Mouse (Mus musculus): ENCODE data around the gene Hoxa7. TPM values are rescaled to one million over a fixed set of nuclear protein-coding genes. Genes with fewer than 3 reads are reported as not detected.

Gene Hoxa7
- polyA plus RNA-seq, 1 experiment: 2.5 TPM

DNA sequence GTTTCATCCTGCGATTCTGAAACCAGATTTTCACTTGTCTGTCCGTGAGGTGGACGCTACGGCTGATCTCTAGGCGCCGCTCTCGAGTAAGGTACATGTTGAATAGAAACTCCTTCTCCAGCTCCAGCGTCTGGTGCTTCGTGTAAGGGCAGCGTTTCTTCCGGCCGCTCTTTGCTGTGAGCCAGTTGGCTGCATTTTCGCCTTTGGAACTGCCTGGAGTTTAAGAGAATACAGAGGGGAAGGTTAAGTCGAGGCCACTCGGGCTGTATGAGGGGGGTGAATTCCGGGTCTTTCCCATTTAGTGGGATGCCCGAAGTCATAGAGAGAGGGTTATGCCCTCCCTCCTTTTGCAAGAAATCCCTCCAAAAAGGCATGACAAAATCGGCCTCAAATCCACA, 10.9 kb upstream of the Hoxa7 start:
- no peaks in the 10 kb centered on the region; the same call in 1 of the 2 replicates for H3K4me1 ChIP-seq (ENCODE audit: control insufficient read depth, insufficient read depth, insufficient read length, low read length)
- no peak overlapping the region for H3K27ac ChIP-seq (ENCODE audit: insufficient read depth, low read depth, low read length)
- H3K36me3 ChIP-seq (ENCODE audit: control insufficient read depth, insufficient read depth, low read length): no peaks in the 10 kb centered on the region
- TF ChIP-seq CTCF (IDR thresholded peaks at IDR 0.05; ENCODE audit: extremely low read depth, insufficient read length, insufficient replicate concordance, low read depth, low read length) (no peak), POLR2A (IDR thresholded peaks at IDR 0.05; ENCODE audit: low read depth, low read length) (no peak)
- H3K27me3 ChIP-seq (ENCODE audit: control insufficient read depth, insufficient read depth, low read length): peaks cover 86% of the 10 kb centered on the region
- WGBS: 1% methylated on average over 18 of the region's 18 CpGs
- H3K4me3 ChIP-seq (ENCODE audit: low read depth, low read length): no peak overlapping the region

GRCm38 (mm10) chr6:52231885-52232567, 10.4 kb upstream of the Hoxa7 start:
- peaks cover 87% of the 10 kb centered on the region for H3K27me3 ChIP-seq (ENCODE audit: control insufficient read depth, insufficient read depth, low read length)
- H3K4me1 ChIP-seq (ENCODE audit: control insufficient read depth, insufficient read depth, insufficient read length, low read length): no peaks in the 10 kb centered on the region; the same call in 1 of the 2 replicates
- no peaks in the 10 kb centered on the region for H3K36me3 ChIP-seq (ENCODE audit: control insufficient read depth, insufficient read depth, low read length)
- no peak for TF ChIP-seq POLR2A (IDR thresholded peaks at IDR 0.05; ENCODE audit: low read depth, low read length)
- no peak for TF ChIP-seq CTCF (IDR thresholded peaks at IDR 0.05; ENCODE audit: extremely low read depth, insufficient read length, insufficient replicate concordance, low read depth, low read length)
- 4% methylated on average over 18 of the region's 18 CpGs for WGBS
- H3K4me3 ChIP-seq (ENCODE audit: low read depth, low read length): no peak overlapping the region
- no peak overlapping the region for H3K27ac ChIP-seq (ENCODE audit: insufficient read depth, low read depth, low read length)

DNA sequence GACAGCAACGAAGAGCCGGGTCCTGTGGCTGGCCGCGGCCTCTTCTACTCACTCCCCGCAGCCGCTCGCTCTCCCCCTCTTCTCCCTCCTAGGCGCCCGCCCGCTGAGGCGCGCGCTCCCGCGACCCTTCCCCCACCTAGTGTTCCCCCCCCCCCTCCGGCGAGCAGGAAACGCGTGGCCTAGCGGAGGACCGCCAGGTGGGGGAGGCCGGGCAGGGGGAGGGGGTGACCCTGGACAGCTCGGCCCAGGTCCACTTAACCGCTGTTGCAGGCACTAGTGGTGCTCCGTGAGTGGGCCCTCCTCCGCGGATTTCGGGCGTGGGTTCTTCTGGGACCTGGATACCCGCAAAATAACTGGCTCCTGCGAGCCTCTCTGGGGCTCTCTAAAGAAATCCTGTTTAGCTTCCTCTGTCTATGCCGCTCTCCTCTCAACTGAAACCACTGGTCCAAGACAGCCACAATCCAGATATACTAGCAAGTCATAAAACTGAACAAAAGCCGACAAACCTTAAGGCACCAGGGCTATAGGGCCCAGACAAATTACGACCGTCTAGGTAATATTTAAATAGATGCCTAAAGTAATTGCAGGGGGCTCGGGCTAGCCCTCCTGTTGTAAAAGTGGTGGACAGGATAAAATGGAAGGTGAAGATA, 9.0 kb upstream of the Hoxa7 start, which contains the start of gene Hoxa9:
Gene Hoxa9, minus strand, starts transcription at position 574 of the 650 bp plus-strand sequence.
- Histone ChIP-seq H3K36me3 (ENCODE audit: control insufficient read depth, insufficient read depth, low read length) (no peaks in the 10 kb centered on the region), H3K4me3 (ENCODE audit: low read depth, low read length) (no peak within 1 kb of the TSS), H3K27me3 (ENCODE audit: control insufficient read depth, insufficient read depth, low read length) (peaks cover 92% of the 10 kb centered on the region), H3K4me1 (ENCODE audit: control insufficient read depth, insufficient read depth, insufficient read length, low read length) (peaks cover 4% of the 10 kb centered on the region; the same call in 1 of the 2 replicates), H3K27ac (ENCODE audit: insufficient read depth, low read depth, low read length) (no peak within 1 kb of the TSS)
- no peak for TF ChIP-seq CTCF (IDR thresholded peaks at IDR 0.05; ENCODE audit: extremely low read depth, insufficient read length, insufficient replicate concordance, low read depth, low read length)
- TF ChIP-seq POLR2A (IDR thresholded peaks at IDR 0.05; ENCODE audit: low read depth, low read length): no peak
- WGBS: 4% methylated on average over 23 of the region's 36 CpGs

- Histone ChIP-seq H3K4me3 (ENCODE audit: low read depth, low read length) (no peak overlapping the region), H3K36me3 (ENCODE audit: control insufficient read depth, insufficient read depth, low read length) (no peaks in the 10 kb centered on the region), H3K27ac (ENCODE audit: insufficient read depth, low read depth, low read length) (no peak overlapping the region), H3K27me3 (ENCODE audit: control insufficient read depth, insufficient read depth, low read length) (peaks cover 92% of the 10 kb centered on the region), H3K4me1 (ENCODE audit: control insufficient read depth, insufficient read depth, insufficient read length, low read length) (peaks cover 4% of the 10 kb centered on the region; the same call in 1 of the 2 replicates)
- WGBS: 4% methylated on average over 44 of the region's 44 CpGs
- TF ChIP-seq POLR2A (IDR thresholded peaks at IDR 0.05; ENCODE audit: low read depth, low read length) (no peak), CTCF (IDR thresholded peaks at IDR 0.05; ENCODE audit: extremely low read depth, insufficient read length, insufficient replicate concordance, low read depth, low read length) (no peak)
Measured at GRCm38 (mm10) chr6:52229558-52230416, 8.1 kb upstream of the Hoxa7 start.

DNA sequence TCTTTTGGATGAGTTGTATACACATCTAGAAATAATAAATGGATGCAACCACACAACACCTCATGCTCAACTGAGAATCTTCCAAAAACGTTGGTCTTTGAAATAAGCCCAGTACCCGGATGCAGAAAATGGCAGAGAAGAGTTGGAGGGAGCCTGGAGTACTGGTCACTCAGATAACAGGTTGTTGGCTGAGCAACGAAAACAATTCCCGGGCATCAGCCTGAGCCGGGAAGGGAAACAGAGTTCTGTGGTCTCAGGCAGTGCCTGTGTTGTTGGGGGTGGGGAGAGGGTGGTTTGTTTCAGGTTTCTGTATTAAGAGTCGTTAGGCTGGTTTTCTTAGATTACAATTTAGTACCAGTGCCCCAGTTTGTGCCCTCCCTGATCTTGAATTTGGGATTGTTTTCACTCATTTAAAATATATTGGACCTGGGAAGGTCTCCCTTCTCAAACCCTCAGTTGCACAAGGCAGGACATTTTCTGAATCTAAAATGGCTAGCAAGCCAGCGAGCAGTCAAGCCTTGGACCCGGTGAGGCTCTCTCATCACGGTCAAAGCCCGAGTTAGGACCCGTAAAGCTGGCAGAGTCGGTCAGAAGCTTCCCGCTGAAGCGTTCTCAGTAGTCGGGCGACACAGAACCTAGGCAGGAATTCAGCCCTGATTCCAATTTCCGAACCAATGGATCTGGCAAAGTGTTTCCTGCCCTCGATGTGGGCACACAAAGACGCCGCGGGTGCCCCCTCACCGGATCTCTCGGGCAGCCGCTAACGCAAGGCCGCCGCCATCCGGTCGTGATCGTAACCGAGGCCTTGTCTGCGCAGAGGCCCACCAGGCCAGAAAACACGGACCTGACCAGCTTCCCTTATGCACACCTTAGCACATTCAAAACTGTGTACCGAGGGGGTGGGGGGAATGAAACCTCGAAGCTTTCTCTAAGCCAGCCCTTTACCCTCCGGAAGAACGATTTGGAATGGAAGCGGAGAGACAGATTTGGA, 7.1 kb upstream of the Hoxa7 start:
- WGBS: 6% methylated on average over 38 of the region's 38 CpGs
- Histone ChIP-seq H3K27me3 (ENCODE audit: control insufficient read depth, insufficient read depth, low read length) (peaks cover 91% of the 10 kb centered on the region), H3K36me3 (ENCODE audit: control insufficient read depth, insufficient read depth, low read length) (no peaks in the 10 kb centered on the region), H3K4me1 (ENCODE audit: control insufficient read depth, insufficient read depth, insufficient read length, low read length) (peaks cover 4% of the 10 kb centered on the region; the same call in 1 of the 2 replicates), H3K27ac (ENCODE audit: insufficient read depth, low read depth, low read length) (no peak overlapping the region), H3K4me3 (ENCODE audit: low read depth, low read length) (no peak overlapping the region)
- TF ChIP-seq CTCF (IDR thresholded peaks at IDR 0.05; ENCODE audit: extremely low read depth, insufficient read length, insufficient replicate concordance, low read depth, low read length) (no peak), POLR2A (IDR thresholded peaks at IDR 0.05; ENCODE audit: low read depth, low read length) (no peak)

Data from small intestine, adult 2 months (tissue).